ENCODE assay signal across 8 mouse cellular contexts in the genomic region with DNA sequence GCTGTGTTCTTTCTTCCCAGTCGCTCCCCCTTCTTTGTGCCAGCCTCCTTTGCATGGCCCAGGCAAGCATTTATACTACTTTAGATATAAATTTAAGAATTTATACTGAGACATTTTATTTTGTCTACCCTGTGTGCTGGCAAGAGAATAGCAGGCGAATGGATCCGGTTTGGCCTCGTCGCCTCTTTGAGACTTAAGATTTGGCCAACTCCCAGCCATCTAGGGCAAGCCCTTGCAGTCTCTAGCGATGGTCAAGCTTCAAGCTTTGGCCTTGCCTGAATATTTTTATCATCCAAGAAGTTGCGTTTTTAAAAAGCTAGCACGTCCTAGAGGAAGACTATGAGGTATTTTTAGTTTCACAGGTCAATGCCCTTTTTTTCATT. TPM values are rescaled to one million over a fixed set of nuclear protein-coding genes. Genes with fewer than 3 reads are reported as not detected.
A peak's percentile ranks its signal among the peaks of the same experiment; 100 is the strongest.
DNase-seq lines count a peak whose midpoint lies in the region; ATAC-seq and TF ChIP-seq lines count a peak whose summit lies in the region.

No protein-coding gene starts in this region.

- no peaks in the 10 kb centered on the region for H3K36me3 ChIP-seq in hindbrain, embryonic 11.5 days (ENCODE audit: control insufficient read depth, insufficient read depth, low read length)

- H3K9me3 ChIP-seq in hindbrain, embryonic 11.5 days (ENCODE audit: control insufficient read depth, low read length) = no peaks in the 10 kb centered on the region

- H3K4me1 ChIP-seq in hindbrain, embryonic 11.5 days (replicated peaks; ENCODE audit: control insufficient read depth, insufficient read depth, low read length) = no peaks in the 10 kb centered on the region

- WGBS in hindbrain, embryonic 11.5 days = 13% methylated on average over 8 of the region's 8 CpGs

- H3K27ac ChIP-seq in gastrocnemius, adult 2 months = peak overlapping the region; percentile 94
- H3K27ac ChIP-seq in hindbrain, embryonic 11.5 days (ENCODE audit: low read depth, low read length) = peak overlapping the region; percentile 87

- H3K9ac ChIP-seq in hindbrain, embryonic 11.5 days (ENCODE audit: low read depth, low read length) = peak overlapping the region; percentile 78

- peak overlapping the region; percentile 61 for H3K4me2 ChIP-seq in hindbrain, embryonic 11.5 days (replicated peaks; ENCODE audit: low read depth, low read length)

- no peak for TF ChIP-seq CTCF in gastrocnemius, adult 2 months (IDR thresholded peaks at IDR 0.05)

- intact Hi-C loops in gastrocnemius, adult 2 months (cut with DNase I) = loop anchor here (5.0 to 10.0 kb wide), 4 partner anchors 105 to 573 kb away; partner anchors contain the start of genes Dbf4, Dmtf1, Slc25a40 and Tmem243

- peak; percentile 45 for ATAC-seq in hindbrain, embryonic 11.5 days (ENCODE audit: low FRiP score)

- H3K4me3 ChIP-seq in gastrocnemius, adult 2 months = peak overlapping the region; percentile 78
- H3K4me3 ChIP-seq in hindbrain, embryonic 11.5 days (ENCODE audit: low read depth, low read length) = peak overlapping the region; percentile 66

- DNase-seq in gastrocnemius, adult 2 months = no peak
- no peak for DNase-seq in gastrocnemius, postnatal 4 days (ENCODE audit: low spot score in 2 of 2)
- peak; percentile 59 for DNase-seq in NIH3T3 (ENCODE audit: low read depth)
- DNase-seq in hindbrain, embryonic 11.5 days (ENCODE audit: low spot score) = no peak
- peak; percentile 51 for DNase-seq in lung, postnatal 36 days
- no peak for DNase-seq in spleen, postnatal 10 days (ENCODE audit: low spot score in 2 of 2)
- DNase-seq in Muller cell, postnatal 12 days (ENCODE audit: inconsistent ontology term) = no peak
- DNase-seq in left cerebral cortex, adult 9 months (ENCODE audit: low spot score in 2 of 2) = no peak

- H3K27me3 ChIP-seq in hindbrain, embryonic 11.5 days (ENCODE audit: control insufficient read depth, insufficient read depth, low read length) = no peaks in the 10 kb centered on the region

RNA-seq across cellular contexts. Expression of gene Crot, which starts 0.4 kb away (rescaled TPM):
- total RNA-seq in gastrocnemius, adult 2 months (2021) = 10 to 100 TPM; 17.1 to 36.0 TPM
- total RNA-seq in gastrocnemius, postnatal 4 days (2021) = 10 to 100 TPM; 33.1 to 39.9 TPM
- 32.3 and 33.6 TPM in 2 replicates for polyA plus RNA-seq in hindbrain, embryonic 11.5 days (2014; fragmentation: Nextera tagmentation; extraction: Ambion mirVana)

Comparison
In these comparisons a context has a peak if more than half of its experiments do, and no peak if none do; other contexts are left out.
1. DNase-seq: peak in NIH3T3 (single experiment) and lung, postnatal 36 days (single experiment); none in gastrocnemius, adult 2 months (single experiment), gastrocnemius, postnatal 4 days (0 of 2), hindbrain, embryonic 11.5 days (single experiment), spleen, postnatal 10 days (0 of 2), Muller cell, postnatal 12 days (single experiment) and left cerebral cortex, adult 9 months (0 of 2).